Mouse (Mus musculus): ENCODE results near the gene Fam198a. TPM values are rescaled to one million over a fixed set of nuclear protein-coding genes. Genes with fewer than 3 reads are reported as not detected.

Fam198a gene
- total RNA-seq, 2 experiments from 2014 or later: not detected

GRCm38 (mm10) chr9:121924901-121925560 is 25.8 kb upstream of the Fam198a start:
- ATAC-seq (replicated peaks; ENCODE audit: low FRiP score, poor library complexity, severe bottlenecking): no peak

- no peak for ATAC-seq (replicated peaks; ENCODE audit: low FRiP score, poor library complexity, severe bottlenecking)
These were observed 24.8 kb upstream of the Fam198a start for GRCm38 (mm10) chr9:121925959-121926358.

GRCm38 (mm10) chr9:121926634-121927405 is 24.0 kb upstream of the Fam198a start:
- ATAC-seq (replicated peaks; ENCODE audit: low FRiP score, poor library complexity, severe bottlenecking): no peak

GRCm38 (mm10) chr9:121927721-121928120 is 23.1 kb upstream of the Fam198a start:
- no peak for ATAC-seq (replicated peaks; ENCODE audit: low FRiP score, poor library complexity, severe bottlenecking)

- peak; percentile 80 for ATAC-seq (replicated peaks; ENCODE audit: low FRiP score, poor library complexity, severe bottlenecking)
These were observed 22.3 kb upstream of the Fam198a start for GRCm38 (mm10) chr9:121928498-121928897.

GRCm38 (mm10) chr9:121934856-121935255 is 15.9 kb upstream of the Fam198a start:
- ATAC-seq (replicated peaks; ENCODE audit: low FRiP score, poor library complexity, severe bottlenecking): no peak

GRCm38 (mm10) chr9:121936952-121937351 is 13.8 kb upstream of the Fam198a start:
- no peak for ATAC-seq (replicated peaks; ENCODE audit: low FRiP score, poor library complexity, severe bottlenecking)

GRCm38 (mm10) chr9:121937451-121937864 is 13.3 kb upstream of the Fam198a start:
- no peak for ATAC-seq (replicated peaks; ENCODE audit: low FRiP score, poor library complexity, severe bottlenecking)

GRCm38 (mm10) chr9:121937944-121938355 is 12.8 kb upstream of the Fam198a start:
- ATAC-seq (replicated peaks; ENCODE audit: low FRiP score, poor library complexity, severe bottlenecking): peak; percentile 50; the same call in 1 of the 2 replicates

GRCm38 (mm10) chr9:121943005-121943404 is 7.8 kb upstream of the Fam198a start:
- no peak for ATAC-seq (replicated peaks; ENCODE audit: low FRiP score, poor library complexity, severe bottlenecking)

- ATAC-seq (replicated peaks; ENCODE audit: low FRiP score, poor library complexity, severe bottlenecking): no peak
These were observed 7.2 kb upstream of the Fam198a start for GRCm38 (mm10) chr9:121943628-121944027.

GRCm38 (mm10) chr9:121947784-121948183 is 3.0 kb upstream of the Fam198a start:
- no peak for ATAC-seq (replicated peaks; ENCODE audit: low FRiP score, poor library complexity, severe bottlenecking)

- ATAC-seq (replicated peaks; ENCODE audit: low FRiP score, poor library complexity, severe bottlenecking): no peak
These were observed 2.4 kb upstream of the Fam198a start for GRCm38 (mm10) chr9:121948431-121948830.

- ATAC-seq (replicated peaks; ENCODE audit: low FRiP score, poor library complexity, severe bottlenecking): 0 out of 2 replicates have a peak, but pooled peaks have one; percentile 39
These were observed 281 bp downstream of the Fam198a start for GRCm38 (mm10) chr9:121951114-121951423.

- no peak for ATAC-seq (replicated peaks; ENCODE audit: low FRiP score, poor library complexity, severe bottlenecking)
These were observed 1.8 kb downstream of the Fam198a start for GRCm38 (mm10) chr9:121952596-121952995.

- ATAC-seq (replicated peaks; ENCODE audit: low FRiP score, poor library complexity, severe bottlenecking): no peak
These were observed 9.3 kb downstream of the Fam198a start for GRCm38 (mm10) chr9:121959966-121960635.

GRCm38 (mm10) chr9:121964941-121965340 is 14.2 kb downstream of the Fam198a start:
- ATAC-seq (replicated peaks; ENCODE audit: low FRiP score, poor library complexity, severe bottlenecking): no peak

- no peak for ATAC-seq (replicated peaks; ENCODE audit: low FRiP score, poor library complexity, severe bottlenecking)
These were observed 17.5 kb downstream of the Fam198a start for GRCm38 (mm10) chr9:121968258-121968657.

- no peak for ATAC-seq (replicated peaks; ENCODE audit: low FRiP score, poor library complexity, severe bottlenecking)
These were observed 19.1 kb downstream of the Fam198a start for GRCm38 (mm10) chr9:121969841-121970381.

- no peak for ATAC-seq (replicated peaks; ENCODE audit: low FRiP score, poor library complexity, severe bottlenecking)
These were observed 22.4 kb downstream of the Fam198a start for GRCm38 (mm10) chr9:121973207-121973606.

Measured in erythroid progenitor cell, adult 5-6 weeks (primary cell).